ENCODE assay signal across 9 mouse cellular contexts in the genomic region with DNA sequence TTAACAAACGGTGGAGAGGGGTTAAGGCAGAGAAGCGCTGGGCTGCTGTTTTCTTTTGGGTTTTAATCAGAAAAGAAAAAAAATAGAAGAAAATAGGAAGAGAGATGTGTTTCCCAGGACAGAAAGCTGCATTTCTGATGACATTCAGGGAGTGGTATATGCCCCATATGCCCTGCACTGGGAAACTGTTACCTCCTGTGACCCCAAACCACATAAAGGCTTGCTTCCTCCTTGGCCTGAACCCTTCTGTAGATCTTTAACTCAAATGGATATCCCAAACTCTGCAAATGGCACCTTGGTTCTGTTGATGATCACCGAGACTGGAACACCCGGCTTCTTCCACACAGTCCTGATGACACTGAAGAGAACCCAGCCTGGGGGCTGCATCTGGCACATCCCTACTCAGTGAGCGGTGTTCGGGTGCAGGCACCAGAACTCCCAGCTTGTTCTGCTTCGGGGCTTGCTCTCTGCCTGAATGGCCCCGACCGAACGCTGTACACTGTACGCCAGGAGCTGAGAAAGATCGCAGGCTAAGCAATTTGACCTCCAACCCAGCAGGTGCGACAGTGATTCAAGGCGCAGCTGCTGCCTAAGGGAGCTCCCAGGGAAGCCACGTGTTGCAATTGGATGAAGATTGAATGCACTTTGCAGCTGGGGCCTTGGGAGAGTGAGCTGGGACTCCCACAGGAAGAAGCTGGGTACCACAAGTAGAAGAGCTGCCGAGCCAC.
A peak's percentile ranks its signal among the peaks of the same experiment; 100 is the strongest.
DNase-seq lines count a peak whose midpoint lies in the region; ATAC-seq lines count a peak whose summit lies in the region.
"Had no signal": no experiment of that assay in that cellular context is flagged by ENCODE, and none has a peak within 500 bp of the region (broad histone marks: within the 10 kb centered on the region; RNA-seq: fewer than 3 reads in every experiment).

No protein-coding gene starts in this region.

- peak; percentile 82 for ATAC-seq in kidney, embryonic 16.5 days (ENCODE audit: low FRiP score, low TSS enrichment)
- ATAC-seq in hindbrain, embryonic 16.5 days, result peak; percentile 68
- ATAC-seq in neural tube, embryonic 11.5 days (ENCODE audit: insufficient read depth, low FRiP score, low TSS enrichment), result peak; percentile 61
- no peak for ATAC-seq in cerebellum, adult (ENCODE audit: insufficient number of reproducible peaks, low FRiP score, low TSS enrichment)

- no peaks in the 10 kb centered on the region for H3K27me3 ChIP-seq in kidney, embryonic 16.5 days (ENCODE audit: insufficient read depth, low read length)
- no peaks in the 10 kb centered on the region for H3K27me3 ChIP-seq in embryonic facial prominence, embryonic 10.5 days (replicated peaks; ENCODE audit: low read depth, poor library complexity, severe bottlenecking)
- no peaks in the 10 kb centered on the region for H3K27me3 ChIP-seq in hindbrain, embryonic 16.5 days (replicated peaks; ENCODE audit: control insufficient read depth, insufficient read depth, low read length)
- no peaks in the 10 kb centered on the region for H3K27me3 ChIP-seq in neural tube, embryonic 11.5 days (ENCODE audit: control insufficient read depth, insufficient read depth, low read length)
- H3K27me3 ChIP-seq: heart, embryonic 13.5 days had no signal

- 42% methylated on average over 16 of the region's 16 CpGs for WGBS in kidney, embryonic 16.5 days
- 67% methylated on average over 16 of the region's 16 CpGs for WGBS in embryonic facial prominence, embryonic 10.5 days
- WGBS in hindbrain, embryonic 16.5 days, result 32% methylated on average over 16 of the region's 16 CpGs
- WGBS in neural tube, embryonic 11.5 days, result 43% methylated on average over 16 of the region's 16 CpGs

- H3K9ac ChIP-seq in kidney, embryonic 16.5 days (replicated peaks; ENCODE audit: low read length), result no peak overlapping the region
- no peak overlapping the region for H3K9ac ChIP-seq in hindbrain, embryonic 16.5 days (ENCODE audit: low read depth, low read length)
- no peak overlapping the region for H3K9ac ChIP-seq in neural tube, embryonic 11.5 days (ENCODE audit: low read length)
- H3K9ac ChIP-seq: heart, embryonic 13.5 days had no signal

- H3K4me2 ChIP-seq in kidney, embryonic 16.5 days (replicated peaks; ENCODE audit: low read depth, low read length), result no peak overlapping the region
- no peak overlapping the region for H3K4me2 ChIP-seq in hindbrain, embryonic 16.5 days (ENCODE audit: low read length)
- no peak overlapping the region for H3K4me2 ChIP-seq in neural tube, embryonic 11.5 days (ENCODE audit: low read depth)
- H3K4me2 ChIP-seq: heart, embryonic 13.5 days had no signal

- no peak overlapping the region for H3K4me3 ChIP-seq in kidney, embryonic 16.5 days (ENCODE audit: low read length)
- no peak overlapping the region for H3K4me3 ChIP-seq in embryonic facial prominence, embryonic 10.5 days
- no peak overlapping the region for H3K4me3 ChIP-seq in hindbrain, embryonic 16.5 days (ENCODE audit: low read length)
- no peak overlapping the region for H3K4me3 ChIP-seq in neural tube, embryonic 11.5 days (ENCODE audit: low read depth, low read length)
- H3K4me3 ChIP-seq: heart, embryonic 13.5 days had no signal

- H3K4me1 ChIP-seq in kidney, embryonic 16.5 days (ENCODE audit: insufficient read depth, low read length), result peaks cover 6% of the 10 kb centered on the region
- peaks cover 14% of the 10 kb centered on the region for H3K4me1 ChIP-seq in embryonic facial prominence, embryonic 10.5 days
- peaks cover 6% of the 10 kb centered on the region for H3K4me1 ChIP-seq in hindbrain, embryonic 16.5 days (ENCODE audit: control insufficient read depth, insufficient read depth, low read depth, low read length)
- peaks cover 9% of the 10 kb centered on the region; the same call in 1 of the 2 replicates for H3K4me1 ChIP-seq in neural tube, embryonic 11.5 days (ENCODE audit: control insufficient read depth, insufficient read depth, low read length)
- H3K4me1 ChIP-seq: heart, embryonic 13.5 days had no signal

- no peaks in the 10 kb centered on the region for H3K36me3 ChIP-seq in kidney, embryonic 16.5 days (ENCODE audit: insufficient read depth, low read length)
- H3K36me3 ChIP-seq in embryonic facial prominence, embryonic 10.5 days (replicated peaks), result no peaks in the 10 kb centered on the region
- H3K36me3 ChIP-seq in hindbrain, embryonic 16.5 days (ENCODE audit: control insufficient read depth, insufficient read depth, low read length), result no peaks in the 10 kb centered on the region
- H3K36me3 ChIP-seq in neural tube, embryonic 11.5 days (ENCODE audit: control insufficient read depth, insufficient read depth, low read length), result no peaks in the 10 kb centered on the region
- H3K36me3 ChIP-seq: heart, embryonic 13.5 days had no signal

- no peak for DNase-seq in kidney, postnatal 14 days
- DNase-seq in embryonic facial prominence, embryonic 10.5 days (ENCODE audit: low spot score), result peak; percentile 52
- peak; percentile 73 for DNase-seq in neural tube, embryonic 11.5 days (ENCODE audit: low spot score)
- DNase-seq in lung, postnatal 14 days, result no peak
- no peak for DNase-seq in left cerebral cortex, adult 9 months (ENCODE audit: low spot score in 2 of 2)

- H3K27ac ChIP-seq in kidney, embryonic 16.5 days (ENCODE audit: low read length), result no peak overlapping the region
- H3K27ac ChIP-seq in embryonic facial prominence, embryonic 10.5 days (replicated peaks), result peak overlapping the region; percentile 30; the same call in 1 of the 2 replicates
- no peak overlapping the region for H3K27ac ChIP-seq in hindbrain, embryonic 16.5 days (ENCODE audit: low read depth, low read length)
- H3K27ac ChIP-seq in neural tube, embryonic 11.5 days (ENCODE audit: low read depth, low read length), result no peak overlapping the region
- H3K27ac ChIP-seq: heart, embryonic 13.5 days had no signal

- peaks cover 4% of the 10 kb centered on the region for H3K9me3 ChIP-seq in kidney, embryonic 16.5 days (ENCODE audit: low read length)
- peaks cover 5% of the 10 kb centered on the region for H3K9me3 ChIP-seq in embryonic facial prominence, embryonic 10.5 days
- no peaks in the 10 kb centered on the region for H3K9me3 ChIP-seq in hindbrain, embryonic 16.5 days (ENCODE audit: control insufficient read depth, low read length)
- no peaks in the 10 kb centered on the region for H3K9me3 ChIP-seq in neural tube, embryonic 11.5 days (ENCODE audit: control insufficient read depth, low read length)

Comparison
In these comparisons a context has a peak if more than half of its experiments do, and no peak if none do; other contexts are left out.
1. DNase-seq: peak in embryonic facial prominence, embryonic 10.5 days (single experiment) and neural tube, embryonic 11.5 days (single experiment); none in kidney, postnatal 14 days (single experiment), lung, postnatal 14 days (single experiment) and left cerebral cortex, adult 9 months (0 of 2).